Mouse (Mus musculus) right cerebral cortex, postnatal 14 days (tissue): ENCODE data around the gene Alk.
"Not testable (repeated sequence)": the region's sequence is repeated elsewhere in the genome, so short reads cannot be mapped to it uniquely, and the experiment has no call there.

Source experiments
- DNase-seq: peaks from one replicate; pipeline ENCODE4 v3.0.0; 2022

Alk gene

GRCm38 (mm10) chr17:72526356-72526755 is 78.1 kb downstream of the Alk start:
- no peak for DNase-seq

GRCm38 (mm10) chr17:72524839-72525238 is 79.6 kb downstream of the Alk start:
- DNase-seq: no peak

- DNase-seq: no peak
Measured at GRCm38 (mm10) chr17:72523006-72523405, 81.4 kb downstream of the Alk start.

GRCm38 (mm10) chr17:72522381-72522780 is 82.0 kb downstream of the Alk start:
- peak; percentile 48 for DNase-seq

- DNase-seq: no peak
Measured at GRCm38 (mm10) chr17:72521353-72521752, 83.1 kb downstream of the Alk start.

GRCm38 (mm10) chr17:72510746-72511145 is 93.7 kb downstream of the Alk start:
- DNase-seq: no peak

GRCm38 (mm10) chr17:72508678-72509394 is 95.6 kb downstream of the Alk start:
- DNase-seq: no peak

GRCm38 (mm10) chr17:72505213-72505612 is 99.2 kb downstream of the Alk start:
- peak; percentile 7 for DNase-seq

- DNase-seq: no peak
Measured at GRCm38 (mm10) chr17:72504581-72504980, 99.8 kb downstream of the Alk start.

GRCm38 (mm10) chr17:72495395-72495794 is 109.0 kb downstream of the Alk start:
- DNase-seq: no peak

GRCm38 (mm10) chr17:72485623-72486022 is 118.8 kb downstream of the Alk start:
- no peak for DNase-seq

- DNase-seq: not testable (repeated sequence)
Measured at GRCm38 (mm10) chr17:72479260-72479659, 125.2 kb downstream of the Alk start.

GRCm38 (mm10) chr17:72477889-72478405 is 126.5 kb downstream of the Alk start:
- no peak for DNase-seq

GRCm38 (mm10) chr17:72476956-72477355 is 127.5 kb downstream of the Alk start:
- no peak for DNase-seq

GRCm38 (mm10) chr17:72474166-72474565 is 130.3 kb downstream of the Alk start:
- DNase-seq: no peak

GRCm38 (mm10) chr17:72448477-72448876 is 155.9 kb downstream of the Alk start:
- no peak for DNase-seq

- DNase-seq: no peak
Measured at GRCm38 (mm10) chr17:72445204-72446177, 158.9 kb downstream of the Alk start.

- no peak for DNase-seq
Measured at GRCm38 (mm10) chr17:72417451-72417850, 187.0 kb downstream of the Alk start.

- no peak for DNase-seq
Measured at GRCm38 (mm10) chr17:72414676-72415075, 189.8 kb downstream of the Alk start.

GRCm38 (mm10) chr17:72404813-72405212 is 199.6 kb downstream of the Alk start:
- no peak for DNase-seq

- no peak for DNase-seq
Measured at GRCm38 (mm10) chr17:72401861-72402260, 202.6 kb downstream of the Alk start.

GRCm38 (mm10) chr17:72401349-72401748 is 203.1 kb downstream of the Alk start:
- DNase-seq: no peak

- no peak for DNase-seq
Measured at GRCm38 (mm10) chr17:72399331-72400059, 204.9 kb downstream of the Alk start.
